8 mouse cellular contexts compared by ENCODE assay signal in the genomic region with DNA sequence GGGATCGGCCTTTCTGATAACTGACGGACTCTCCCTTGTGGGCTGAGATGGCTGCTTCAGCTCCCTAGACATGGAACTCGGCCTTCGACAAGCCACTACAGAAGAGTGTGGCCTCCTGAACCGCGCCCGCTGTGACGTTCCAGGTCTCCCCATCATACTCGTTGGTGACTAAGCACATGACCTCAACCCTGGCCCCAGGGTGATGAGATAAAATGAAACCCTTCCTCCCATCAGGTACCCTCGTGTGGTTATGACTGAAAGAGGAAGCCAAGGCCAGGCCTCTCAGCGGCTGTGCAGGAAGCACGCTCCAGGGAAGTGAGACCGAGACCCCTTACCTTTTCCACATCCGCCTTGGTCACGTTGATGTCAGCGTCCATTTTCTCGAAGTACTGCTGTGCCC. TPM values are rescaled to one million over a fixed set of nuclear protein-coding genes. Genes with fewer than 3 reads are reported as not detected.
DNase-seq lines count a peak whose midpoint lies in the region; TF ChIP-seq lines count a peak whose summit lies in the region.

No protein-coding gene starts in this region.

- 0 out of 2 replicates have a peak, but pooled peaks have one; percentile 15 for TF ChIP-seq POLR2A in bone marrow, adult 2 months (IDR thresholded peaks at IDR 0.05; ENCODE audit: borderline replicate concordance, control insufficient read depth, low read depth, low read length)

- H3K4me3 ChIP-seq in left cerebral cortex, adult 2 months, result no peak overlapping the region
- no peak overlapping the region for H3K4me3 ChIP-seq in bone marrow, adult 2 months (replicated peaks; ENCODE audit: control insufficient read depth, low read depth, low read length)

- peaks cover 12% of the 10 kb centered on the region for H3K4me1 ChIP-seq in bone marrow, adult 2 months (ENCODE audit: control insufficient read depth, insufficient read depth, low read length)

- 9% methylated on average over 17 of the region's 17 CpGs for WGBS in bone marrow, adult 2 months

- no peak for TF ChIP-seq CTCF in left cerebral cortex, adult 2 months (IDR thresholded peaks at IDR 0.05)
- no peak for TF ChIP-seq CTCF in bone marrow, adult 2 months (IDR thresholded peaks at IDR 0.05; ENCODE audit: control insufficient read depth, insufficient read depth, low read length)

- intact Hi-C loops in left cerebral cortex, adult 2 months (cut with DNase I), result no loop called here

- peak overlapping the region; percentile 15; the same call in 1 of the 2 replicates for H3K27ac ChIP-seq in left cerebral cortex, adult 2 months
- peak overlapping the region; percentile 88 for H3K27ac ChIP-seq in bone marrow, adult 2 months (ENCODE audit: control insufficient read depth, insufficient read depth, low read depth, low read length, poor library complexity)

- no peak for DNase-seq in left cerebral cortex, adult 2 months (ENCODE audit: extremely low spot score in 1 of 2, low spot score in 2 of 2)
- no peak for DNase-seq in left cerebral cortex, adult 9 months (ENCODE audit: low spot score in 2 of 2)
- DNase-seq in lung, postnatal 10 days, result peak; percentile 29
- DNase-seq in spleen, postnatal 4 days (ENCODE audit: low spot score in 2 of 2), result peak; percentile 68 to 72
- DNase-seq in right cerebral cortex, postnatal 10 days (ENCODE audit: low spot score in 2 of 2), result no peak
- DNase-seq in frontal cortex, postnatal 14 days (ENCODE audit: low spot score in 2 of 2), result no peak
- DNase-seq in ovary, postnatal 14 days (ENCODE audit: low spot score), result no peak

RNA-seq across cellular contexts. Expression of gene Fnbp1, which starts 59.2 kb away (rescaled TPM):
- total RNA-seq in left cerebral cortex, adult 2 months (2021), result 100 to 1,000 TPM in 1 of 2 experiments, 10 to 100 TPM in 1; 85.8 to 101 TPM
- 25.6 and 67.8 TPM in 2 replicates for polyA plus RNA-seq in bone marrow, adult 2 months (2011; ENCODE audit: insufficient read depth, insufficient read length, low replicate concordance, missing spikeins)

Comparison
In these comparisons a context has a peak if more than half of its experiments do, and no peak if none do; other contexts are left out.
1. DNase-seq: peak in lung, postnatal 10 days (single experiment) and spleen, postnatal 4 days (2 of 2); none in left cerebral cortex, adult 2 months (0 of 2), left cerebral cortex, adult 9 months (0 of 2), right cerebral cortex, postnatal 10 days (0 of 2), frontal cortex, postnatal 14 days (0 of 2) and ovary, postnatal 14 days (single experiment).